Mouse (Mus musculus) neural tube, embryonic 15.5 days (tissue): ENCODE data around the gene Gm21060. TPM values are rescaled to one million over a fixed set of nuclear protein-coding genes. Genes with fewer than 3 reads are reported as not detected.
"Not testable (repeated sequence)": the region's sequence is repeated elsewhere in the genome, so short reads cannot be mapped to it uniquely, and the experiment has no call there.

Experiments
- ATAC-seq: fragments of 200-750 bp; cut with Nextera tagmentation; 2 replicates; pipeline ENCODE4 v1.8.0; 2017; ENCODE audit warnings: mild to moderate bottlenecking, moderate TSS enrichment, moderate library complexity; ENCODE audit not compliant: low FRiP score
- H3K27ac ChIP-seq: fragments of 300-500 bp; sonication (generic); replicated peaks from 2 replicates; pipeline ENCODE4 v1.5.1; 2015; ENCODE audit warnings: mild to moderate bottlenecking, inconsistent platforms
- H3K27me3 ChIP-seq: fragments of 300-500 bp; sonication (generic); replicated peaks from 2 replicates; pipeline ENCODE4 v1.6.1; 2015; ENCODE audit warnings: inconsistent platforms
- H3K36me3 ChIP-seq: fragments of 300-500 bp; sonication (generic); 2 replicates; pipeline ENCODE4 v1.6.1; 2015; ENCODE audit warnings: inconsistent platforms
- H3K4me1 ChIP-seq: fragments of 300-500 bp; sonication (generic); 2 replicates; pipeline ENCODE4 v1.6.1; 2015; ENCODE audit warnings: inconsistent platforms
- H3K4me2 ChIP-seq: fragments of 300-500 bp; sonication (generic); 2 replicates; pipeline ENCODE4 v1.6.1; 2015; ENCODE audit warnings: inconsistent platforms, mild to moderate bottlenecking, moderate library complexity
- H3K4me3 ChIP-seq: fragments of 300-500 bp; sonication (generic); replicated peaks from 2 replicates; pipeline ENCODE4 v1.5.1; 2015; ENCODE audit warnings: mild to moderate bottlenecking, inconsistent platforms
- H3K9ac ChIP-seq: fragments of 300-500 bp; sonication (generic); replicated peaks from 2 replicates; pipeline ENCODE4 v1.6.1; 2015; ENCODE audit warnings: mild to moderate bottlenecking, inconsistent platforms
- H3K9me3 ChIP-seq: fragments of 300-500 bp; sonication (generic); replicated peaks from 2 replicates; pipeline ENCODE4 v1.6.1; 2016; ENCODE audit warnings: inconsistent platforms
- WGBS: fragments of 180-500 bp; shearing (Covaris S2); methylation state at CpG from one replicate; pipeline ENCODE4 v1.1.7; 2015; ENCODE audit warnings: mixed read lengths; 5-methylcytosine and 5-hydroxymethylcytosine counted together
- polyA plus RNA-seq: library from polyadenylated mRNA; unstranded; fragments of >200 nt; fragmentation: Nextera tagmentation; extraction: Ambion mirVana; gene quantifications from 2 replicates; pipeline ENCODE4 v1.2.1, GENCODE M21; 2015

Gene Gm21060
- polyA plus RNA-seq: not detected in 2 replicates

DNA sequence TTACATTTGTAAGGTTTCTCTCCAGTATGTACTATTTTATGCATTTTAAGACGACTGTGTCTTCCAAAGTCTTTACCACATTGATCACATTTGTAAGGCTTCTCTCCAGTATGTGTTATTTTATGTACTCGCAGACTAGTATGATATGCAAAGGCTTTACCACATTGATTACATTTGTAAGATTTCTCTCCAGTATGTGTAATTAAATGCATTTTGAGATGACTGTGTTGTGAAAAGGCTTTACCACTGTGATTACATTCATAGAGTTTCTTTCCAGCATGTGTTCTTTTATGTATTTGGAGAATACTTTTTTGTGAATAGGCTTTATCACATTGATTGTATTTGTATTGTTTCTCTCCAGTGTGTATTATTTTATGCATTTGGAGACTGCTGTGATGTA, at the start of gene Gm21060:
Gm21060 (minus strand) TSS at position 101 of the 400 bp plus-strand sequence.
- 94% methylated on average over 2 of the region's 2 CpGs for WGBS
- no peaks in the 10 kb centered on the region for H3K36me3 ChIP-seq
- H3K4me3 ChIP-seq: no peak within 1 kb of the TSS
- ATAC-seq: no peak
- no peak within 1 kb of the TSS for H3K9ac ChIP-seq
- no peak within 1 kb of the TSS for H3K27ac ChIP-seq
- no peaks in the 10 kb centered on the region for H3K27me3 ChIP-seq
- no peaks in the 10 kb centered on the region; the same call in 1 of the 2 replicates for H3K9me3 ChIP-seq
- H3K4me1 ChIP-seq: no peaks in the 10 kb centered on the region
- H3K4me2 ChIP-seq: no peak within 1 kb of the TSS

DNA sequence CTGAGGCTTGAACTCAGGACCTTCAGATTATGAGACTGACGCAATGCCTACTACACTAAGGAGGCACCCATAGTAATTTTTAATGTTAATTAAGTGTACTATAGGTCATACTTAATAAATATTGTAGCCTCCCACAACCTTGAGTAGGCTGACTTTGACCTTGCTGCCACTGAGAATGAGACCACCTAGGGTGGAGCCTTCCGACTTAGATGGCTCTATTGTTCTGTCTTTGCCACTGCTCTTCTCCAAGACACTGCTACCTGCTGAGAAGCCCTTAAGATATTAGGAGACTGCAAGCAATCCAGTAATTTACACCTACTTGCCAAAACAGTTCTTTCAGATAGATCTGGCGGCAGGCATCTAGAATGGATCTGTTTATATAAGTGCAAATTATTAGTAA, 24.0 kb upstream of the Gm21060 start:
- H3K4me3 ChIP-seq, H3K9ac ChIP-seq, H3K4me1 ChIP-seq, H3K4me2 ChIP-seq, H3K27ac ChIP-seq, H3K9me3 ChIP-seq, ATAC-seq, H3K36me3 ChIP-seq, H3K27me3 ChIP-seq: not testable (repeated sequence)
- whole genome bisulfite sequencing: 58% methylated on average over 3 of the region's 3 CpGs

DNA sequence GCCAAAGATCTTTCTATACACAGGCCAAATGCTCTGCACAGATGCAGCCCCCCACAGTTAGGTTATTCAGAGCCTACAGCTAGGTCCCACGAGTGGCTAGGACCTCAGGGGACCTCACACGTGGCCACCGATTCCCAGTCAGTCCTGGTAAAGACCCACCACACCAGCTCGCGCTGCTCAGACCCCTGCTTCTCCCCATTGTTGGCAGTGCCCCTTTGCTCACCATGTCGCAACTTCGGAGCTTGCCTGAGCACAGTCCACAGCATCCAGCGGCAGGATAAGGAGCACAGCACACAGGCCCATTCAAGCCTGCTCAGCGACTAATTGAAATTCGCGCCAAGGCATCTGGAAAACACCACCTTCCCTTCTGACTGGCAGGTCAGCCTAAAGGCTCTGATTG, 16.3 kb upstream of the Gm21060 start:
- not testable (repeated sequence) for H3K9ac ChIP-seq, H3K4me1 ChIP-seq, H3K36me3 ChIP-seq, ATAC-seq, H3K27ac ChIP-seq, H3K4me3 ChIP-seq, H3K4me2 ChIP-seq, H3K27me3 ChIP-seq, H3K9me3 ChIP-seq
- WGBS: 29% methylated on average over 11 of the region's 11 CpGs

DNA sequence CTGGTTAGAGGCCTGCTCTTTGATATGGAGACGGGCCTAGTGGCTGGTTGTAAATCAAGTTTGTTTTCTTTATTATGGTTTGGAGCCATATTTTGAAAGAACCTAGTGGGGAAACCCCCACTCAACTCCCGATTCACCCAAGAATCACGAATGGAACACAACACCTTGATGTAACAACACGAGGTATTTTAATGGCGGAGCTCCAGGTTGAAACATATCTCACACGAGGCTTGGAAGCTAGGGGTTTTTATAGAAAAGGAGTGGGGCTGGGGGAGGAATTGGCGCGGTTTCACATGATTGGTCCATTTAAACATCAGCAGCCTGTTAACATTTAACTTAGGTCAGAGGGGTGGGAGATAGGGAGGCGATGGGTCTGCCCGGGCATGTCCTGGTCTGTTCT, 15.5 kb upstream of the Gm21060 start:
- H3K27ac ChIP-seq, H3K36me3 ChIP-seq, H3K9me3 ChIP-seq, H3K27me3 ChIP-seq, H3K4me1 ChIP-seq, H3K9ac ChIP-seq, H3K4me3 ChIP-seq, ATAC-seq, H3K4me2 ChIP-seq: not testable (repeated sequence)
- WGBS: 87% methylated on average over 10 of the region's 10 CpGs

DNA sequence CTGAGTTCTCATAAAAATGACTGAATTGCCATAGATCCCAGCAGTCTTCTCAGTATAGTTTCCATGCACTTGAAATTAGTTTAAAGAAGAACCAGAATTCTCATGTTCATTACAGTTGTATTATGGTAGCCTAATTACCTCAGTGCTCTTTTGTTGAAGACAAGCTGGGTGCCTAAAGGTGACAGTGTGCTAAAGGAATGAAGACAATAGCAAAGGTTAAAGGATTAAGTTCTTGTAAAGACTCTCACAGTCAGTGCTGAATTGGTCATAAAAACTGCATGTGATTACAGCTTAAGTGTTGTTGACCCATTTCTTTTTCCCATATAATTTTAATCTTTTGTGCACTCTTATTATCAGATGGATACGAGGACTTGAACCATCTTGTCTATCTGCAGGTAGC, 11.2 kb upstream of the Gm21060 start:
- not testable (repeated sequence) for H3K4me1 ChIP-seq, H3K4me2 ChIP-seq, H3K27me3 ChIP-seq, H3K4me3 ChIP-seq, H3K36me3 ChIP-seq, H3K9me3 ChIP-seq, H3K9ac ChIP-seq, H3K27ac ChIP-seq, ATAC-seq
- WGBS: 72% methylated on average over 1 of the region's 1 CpGs

DNA sequence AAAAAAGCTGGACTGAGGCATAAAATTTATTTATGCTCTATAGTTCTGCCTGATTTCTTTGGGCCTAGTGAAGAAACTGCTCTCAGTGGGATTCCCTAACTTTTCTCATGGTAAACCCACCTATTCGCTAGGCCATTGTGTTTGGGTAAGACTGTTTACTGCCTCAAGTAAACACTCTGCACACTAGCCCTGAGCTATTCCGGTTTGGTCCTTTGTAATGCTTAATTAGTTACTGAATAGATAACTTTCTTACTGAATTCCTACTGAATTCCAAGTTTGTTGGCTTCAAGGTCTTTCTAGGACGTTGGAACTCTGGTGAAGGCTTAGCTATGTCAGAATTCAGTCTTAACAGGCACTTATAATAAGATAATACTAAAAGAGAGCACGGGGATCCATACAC, 11.8 kb downstream of the Gm21060 start:
- 72% methylated on average over 4 of the region's 4 CpGs for WGBS
- ATAC-seq, H3K27ac ChIP-seq: not testable (repeated sequence)

DNA sequence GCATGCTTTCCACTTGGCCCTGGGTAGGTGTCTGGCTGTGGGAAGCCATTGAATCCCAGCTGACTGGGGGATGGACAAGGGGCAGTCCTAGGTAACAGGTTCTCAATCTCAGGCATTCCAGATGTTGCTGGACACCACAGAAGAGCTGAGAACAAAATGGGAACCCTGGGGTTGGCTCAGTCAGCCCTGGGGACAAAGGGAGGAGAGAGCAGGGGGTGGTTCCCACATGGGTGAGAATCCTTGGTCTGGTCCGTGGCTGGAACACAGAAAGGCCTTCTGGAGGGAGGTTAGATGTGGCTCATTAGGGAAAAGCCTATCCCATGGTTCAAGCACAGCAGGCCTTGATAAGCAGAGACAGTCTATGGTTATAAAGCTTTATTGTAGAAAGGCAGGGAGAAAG, 13.3 kb downstream of the Gm21060 start:
- no peak overlapping the region for H3K9ac ChIP-seq
- no peak overlapping the region for H3K4me3 ChIP-seq
- no peak overlapping the region for H3K4me2 ChIP-seq
- no peaks in the 10 kb centered on the region for H3K9me3 ChIP-seq
- H3K4me1 ChIP-seq: no peaks in the 10 kb centered on the region
- 48% methylated on average over 1 of the region's 1 CpGs for WGBS
- no peak overlapping the region for H3K27ac ChIP-seq
- H3K27me3 ChIP-seq: no peaks in the 10 kb centered on the region
- ATAC-seq: no peak
- no peaks in the 10 kb centered on the region for H3K36me3 ChIP-seq

More for the DNA sequence above, 11.8 kb downstream of the Gm21060 start:
- H3K36me3 ChIP-seq, H3K9me3 ChIP-seq, H3K4me3 ChIP-seq, H3K27me3 ChIP-seq, H3K4me1 ChIP-seq, H3K9ac ChIP-seq, H3K4me2 ChIP-seq: not testable (repeated sequence)

DNA sequence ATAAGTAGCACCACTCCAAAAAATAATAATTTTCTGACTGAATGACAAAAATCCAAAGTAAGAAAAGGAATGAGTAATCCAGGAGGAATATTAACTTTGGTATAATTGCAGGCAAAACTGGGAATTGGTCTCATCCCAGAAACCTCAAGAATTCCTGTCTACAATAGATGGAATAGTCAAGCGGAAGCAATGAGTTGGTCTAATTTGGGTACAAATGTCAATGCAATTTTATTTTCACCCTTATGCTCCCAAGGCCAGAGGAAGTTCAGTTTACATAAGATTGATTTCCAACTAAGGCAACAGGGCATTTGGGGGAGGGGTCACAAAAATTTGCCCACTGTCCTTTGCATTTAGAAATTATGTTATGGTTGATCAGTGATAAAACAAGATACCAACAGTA, 21.4 kb downstream of the Gm21060 start:
- H3K27ac ChIP-seq: no peak overlapping the region
- no peaks in the 10 kb centered on the region for H3K27me3 ChIP-seq
- no peaks in the 10 kb centered on the region for H3K9me3 ChIP-seq
- H3K4me1 ChIP-seq: no peaks in the 10 kb centered on the region
- no peak for ATAC-seq
- WGBS: 100% methylated on average over 1 of the region's 1 CpGs
- no peak overlapping the region for H3K4me3 ChIP-seq
- no peak overlapping the region for H3K4me2 ChIP-seq
- H3K36me3 ChIP-seq: no peaks in the 10 kb centered on the region
- H3K9ac ChIP-seq: no peak overlapping the region

DNA sequence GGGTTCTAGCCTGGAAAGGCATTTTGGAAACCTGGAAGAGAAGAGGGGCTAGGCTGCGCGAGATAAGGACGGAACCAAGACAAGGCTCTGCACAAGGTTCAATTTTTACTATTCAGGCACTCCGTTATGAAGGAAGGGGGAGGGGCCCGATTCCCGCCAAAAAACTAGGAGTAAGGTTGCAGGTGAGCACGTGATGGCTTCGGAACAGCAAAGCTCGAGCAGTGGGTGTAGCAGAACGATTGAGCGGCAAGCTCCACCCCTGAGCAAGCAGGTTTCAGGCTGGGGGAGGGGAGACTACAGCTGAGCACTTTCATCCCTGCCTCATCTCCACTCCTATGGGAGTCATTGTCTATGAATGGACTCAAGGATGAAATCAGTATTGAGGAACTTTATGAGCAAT, 27.7 kb downstream of the Gm21060 start:
- not testable (repeated sequence) for H3K27ac ChIP-seq, H3K9me3 ChIP-seq, H3K4me3 ChIP-seq, H3K27me3 ChIP-seq, H3K4me1 ChIP-seq, ATAC-seq, H3K9ac ChIP-seq, H3K36me3 ChIP-seq
- H3K4me2 ChIP-seq: peak overlapping the region; percentile 38
- 35% methylated on average over 11 of the region's 11 CpGs for WGBS

DNA sequence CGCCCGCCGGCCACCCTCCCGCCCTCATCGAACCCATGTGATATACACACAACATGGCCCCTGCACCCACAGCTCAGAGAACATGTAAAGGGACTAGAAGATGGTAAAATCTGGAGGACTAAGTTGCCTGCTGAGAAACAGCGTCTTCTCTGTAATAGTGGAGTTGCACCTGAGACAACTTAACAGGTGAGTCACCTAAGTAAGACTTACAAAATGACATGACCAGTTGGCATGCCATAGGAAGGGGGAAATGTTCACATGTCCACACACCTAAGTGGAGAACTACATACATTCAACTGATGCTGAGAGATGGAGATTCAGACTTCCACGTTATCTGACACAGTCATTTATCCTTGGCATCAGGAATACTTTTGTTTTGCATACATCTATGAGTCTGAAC, 29.7 kb downstream of the Gm21060 start:
- Histone ChIP-seq H3K4me1 (no peaks in the 10 kb centered on the region), H3K27ac (no peak overlapping the region), H3K9ac (no peak overlapping the region), H3K9me3 (no peaks in the 10 kb centered on the region), H3K4me2 (no peak overlapping the region), H3K4me3 (no peak overlapping the region), H3K27me3 (no peaks in the 10 kb centered on the region), H3K36me3 (no peaks in the 10 kb centered on the region)
- 25% methylated on average over 7 of the region's 7 CpGs for WGBS
- no peak for ATAC-seq

DNA sequence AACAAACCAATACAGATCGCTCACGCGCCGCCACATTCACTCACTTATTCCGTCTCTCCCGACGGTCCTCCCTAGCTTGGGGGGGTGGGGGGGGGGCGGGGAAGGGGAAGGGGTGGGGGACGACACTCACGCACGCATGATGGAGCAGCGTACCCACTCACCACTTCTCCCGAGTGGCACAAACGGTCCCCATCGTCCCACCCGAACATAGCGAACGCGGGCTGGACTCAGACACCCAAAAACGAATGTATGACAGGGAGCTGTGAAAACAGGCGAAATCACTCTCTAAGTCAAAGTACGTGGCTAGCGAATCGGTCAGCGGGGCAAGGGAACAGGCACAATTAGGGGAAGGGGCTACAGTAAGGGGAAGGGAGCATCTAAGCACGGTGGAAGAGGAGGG, 30.2 kb downstream of the Gm21060 start:
- H3K4me2 ChIP-seq: no peak overlapping the region
- no peaks in the 10 kb centered on the region for H3K9me3 ChIP-seq
- no peak overlapping the region for H3K27ac ChIP-seq
- WGBS: 3% methylated on average over 24 of the region's 26 CpGs
- no peak for ATAC-seq
- no peaks in the 10 kb centered on the region for H3K36me3 ChIP-seq
- no peaks in the 10 kb centered on the region for H3K4me1 ChIP-seq
- H3K27me3 ChIP-seq: no peaks in the 10 kb centered on the region
- H3K4me3 ChIP-seq: no peak overlapping the region
- H3K9ac ChIP-seq: no peak overlapping the region

DNA sequence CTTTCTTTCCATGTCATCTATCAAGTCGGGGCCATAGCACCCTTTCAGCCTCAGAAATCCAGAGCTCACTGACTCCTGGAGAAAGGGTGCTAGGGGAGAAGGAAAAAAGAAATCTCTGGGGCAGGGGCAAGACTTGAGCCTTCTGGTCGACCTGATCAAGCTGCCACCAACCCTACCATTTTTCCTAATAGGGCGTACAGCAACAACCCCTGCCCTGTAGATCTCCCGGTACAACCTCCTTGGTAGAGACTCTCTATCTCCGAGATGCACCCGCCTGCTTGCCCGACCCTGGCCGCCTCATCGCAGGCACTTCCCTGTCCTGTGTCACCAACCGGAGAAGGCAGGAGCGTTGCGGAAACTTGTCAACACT, 30.6 kb downstream of the Gm21060 start:
- Histone ChIP-seq H3K4me3 (no peak overlapping the region), H3K9ac (no peak overlapping the region), H3K4me2 (no peak overlapping the region), H3K4me1 (no peaks in the 10 kb centered on the region), H3K36me3 (no peaks in the 10 kb centered on the region), H3K27ac (no peak overlapping the region), H3K27me3 (no peaks in the 10 kb centered on the region), H3K9me3 (no peaks in the 10 kb centered on the region)
- under 1% methylated on average over 12 of the region's 12 CpGs for WGBS
- no peak for ATAC-seq
